Mouse (Mus musculus): ENCODE data around the gene Ypel2. TPM values are rescaled to one million over a fixed set of nuclear protein-coding genes. Genes with fewer than 3 reads are reported as not detected.

Gene Ypel2
- 0.62 and 1.4 TPM in 2 replicates for polyA plus RNA-seq (2012; ENCODE audit: low replicate concordance)

DNA sequence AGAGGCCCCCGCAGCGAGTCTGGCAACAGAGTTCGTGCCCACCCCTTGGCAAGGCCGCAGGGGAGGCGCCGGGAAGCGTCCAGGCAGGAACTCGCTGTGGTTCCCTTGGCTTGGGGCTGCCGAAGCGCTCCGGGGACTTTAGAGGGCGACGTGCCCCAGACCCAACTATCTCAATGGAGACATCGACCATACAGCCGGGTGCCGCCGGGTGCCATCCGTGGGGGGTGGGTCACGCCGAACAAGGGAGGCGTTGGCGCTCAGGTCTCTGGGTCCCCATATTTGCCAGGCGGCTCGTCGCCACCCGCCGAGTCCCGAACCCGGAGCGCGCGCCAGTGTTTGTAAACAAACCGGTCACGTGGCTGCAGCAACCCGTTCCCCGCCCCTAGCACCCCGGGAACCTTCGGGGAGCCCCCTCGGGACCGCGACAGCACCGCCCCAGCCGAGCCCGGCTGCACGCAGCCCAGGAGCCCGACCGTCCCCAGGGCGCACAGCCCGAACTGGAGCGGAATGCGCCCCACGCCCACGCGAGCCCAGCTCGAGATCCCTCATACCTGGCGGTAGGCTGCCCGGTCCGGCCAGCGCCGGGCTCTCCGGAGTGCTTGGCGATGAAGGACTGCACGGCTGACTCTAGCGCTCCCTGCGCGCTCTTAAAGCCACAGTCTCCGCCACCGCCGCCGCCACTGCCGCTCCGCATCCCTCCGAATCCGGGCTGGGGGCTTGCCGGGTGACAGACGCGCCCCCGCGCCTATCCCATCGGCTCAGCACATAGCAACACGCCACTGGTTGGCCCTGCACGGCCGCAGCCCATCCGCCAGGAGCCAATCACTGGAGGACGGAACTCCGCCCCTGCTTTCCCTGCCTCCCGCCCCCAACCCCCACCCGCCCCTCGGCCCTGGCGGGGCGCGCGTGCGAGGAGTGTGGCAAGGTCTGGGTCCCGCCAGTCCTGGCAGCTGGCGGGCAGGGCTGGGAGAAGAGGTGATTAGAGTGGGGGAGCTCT is at the start of gene Ypel2:
Ypel2 (minus strand) TSS at position 667 of the 997 bp plus-strand sequence.

Other genes with a start within 250 kb of the Ypel2 start
- gene Cltc, start 236.1 kb downstream of the Ypel2 start, polyA plus RNA-seq (2012; ENCODE audit: low replicate concordance) = 81.6 and 150 TPM in 2 replicates
- 2.4 and 3.3 TPM in 2 replicates for gene Dhx40, start 186.0 kb downstream of the Ypel2 start, polyA plus RNA-seq (2012; ENCODE audit: low replicate concordance)
- gene Gdpd1, start 80.4 kb upstream of the Ypel2 start, polyA plus RNA-seq (2012; ENCODE audit: low replicate concordance) = 1.1 and 2.1 TPM in 2 replicates
- 2.4 and 5.2 TPM in 2 replicates for gene Smg8, start 93.1 kb upstream of the Ypel2 start, polyA plus RNA-seq (2012; ENCODE audit: low replicate concordance)
- 0.93 and 3.2 TPM in 2 replicates for gene Prr11, start 115.0 kb upstream of the Ypel2 start, polyA plus RNA-seq (2012; ENCODE audit: low replicate concordance)
- gene Ska2, start 115.5 kb upstream of the Ypel2 start, polyA plus RNA-seq (2012; ENCODE audit: low replicate concordance) = 0.29 and 0.41 TPM in 2 replicates
- 11.3 and 21.6 TPM in 2 replicates for gene Trim37, start 133.4 kb upstream of the Ypel2 start, polyA plus RNA-seq (2012; ENCODE audit: low replicate concordance)

Measured in leukemia stem cell, adult 10-12 weeks (primary cell).